ENCODE assay signal across 8 mouse cellular contexts in the genomic region with DNA sequence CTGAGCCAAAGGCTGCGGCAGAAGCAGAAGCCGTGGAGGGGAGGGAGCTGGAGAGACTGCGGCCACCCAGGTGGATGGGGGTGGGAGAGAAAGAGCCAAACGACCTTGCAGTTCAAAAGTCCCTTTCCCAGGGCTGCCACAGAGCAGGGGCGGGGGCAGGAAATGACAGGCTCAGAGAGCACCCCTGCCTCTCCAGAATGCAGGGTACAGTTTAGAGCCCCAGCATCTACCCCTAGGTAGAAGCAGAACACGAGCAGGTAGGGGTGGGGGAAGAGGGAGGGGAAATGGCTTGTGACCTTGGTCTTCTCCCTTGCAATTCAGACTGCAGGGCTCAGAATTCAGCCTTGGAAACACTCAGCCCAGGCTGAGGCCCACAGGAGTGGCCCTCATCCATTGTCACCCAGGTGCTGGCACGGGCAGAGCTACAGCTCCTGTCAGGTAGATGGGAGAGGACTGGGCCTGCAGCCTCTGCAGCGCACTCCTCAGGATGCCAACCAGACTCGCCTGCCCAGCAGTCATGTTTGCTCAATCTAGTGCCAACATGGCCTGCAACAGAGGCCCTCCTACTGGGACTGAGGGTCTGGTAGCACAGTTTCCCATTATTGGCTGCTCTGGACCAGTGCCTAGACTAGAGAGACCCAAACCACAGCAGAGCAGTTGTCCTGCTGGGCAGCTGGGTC. TPM values are rescaled to one million over a fixed set of nuclear protein-coding genes. Genes with fewer than 3 reads are reported as not detected.
A peak's percentile ranks its signal among the peaks of the same experiment; 100 is the strongest.
DNase-seq lines count a peak whose midpoint lies in the region; ATAC-seq lines count a peak whose summit lies in the region.

No protein-coding gene starts in this region.

- peaks cover 11% of the 10 kb centered on the region; the same call in 1 of the 2 replicates for H3K36me3 ChIP-seq in heart, embryonic 14.5 days (ENCODE audit: control insufficient read depth, insufficient read depth, low read length)
- no peaks in the 10 kb centered on the region for H3K36me3 ChIP-seq in stomach, embryonic 16.5 days (ENCODE audit: control insufficient read depth, insufficient read depth, low read length)

- no peaks in the 10 kb centered on the region for H3K27me3 ChIP-seq in heart, embryonic 14.5 days (ENCODE audit: control insufficient read depth, insufficient read depth, low read length)
- no peaks in the 10 kb centered on the region for H3K27me3 ChIP-seq in stomach, embryonic 16.5 days (ENCODE audit: control insufficient read depth, insufficient read depth, low read length)

- DNase-seq in cerebellum, adult 11 months, result peak; percentile 51
- DNase-seq in ES-CJ7 (ENCODE audit: low read depth, low spot score), result peak; percentile 72
- peak; percentile 79 for DNase-seq in kidney, postnatal 14 days
- no peak for DNase-seq in ovary, postnatal 36 days (ENCODE audit: low spot score)
- no peak for DNase-seq in urinary bladder, postnatal 36 days (ENCODE audit: low spot score in 2 of 2)

- H3K27ac ChIP-seq in heart, embryonic 14.5 days (replicated peaks in 1 of 2; ENCODE audit: control insufficient read depth in 1 of 2, insufficient read depth in 1 of 2, low read depth in 2 of 2, low read length in 2 of 2), result no peak overlapping the region
- H3K27ac ChIP-seq in stomach, embryonic 16.5 days (ENCODE audit: low read length), result peak overlapping the region; percentile 46; the same call in 1 of the 2 replicates

- no peak for ATAC-seq in cerebellum, adult (ENCODE audit: insufficient number of reproducible peaks, low FRiP score, low TSS enrichment)
- no peak for ATAC-seq in heart, embryonic 14.5 days (ENCODE audit: insufficient number of reproducible peaks, insufficient read depth, low FRiP score, low read depth)
- no peak for ATAC-seq in stomach, embryonic 16.5 days (ENCODE audit: insufficient read depth, low FRiP score)

- H3K4me3 ChIP-seq in heart, embryonic 14.5 days (ENCODE audit: control insufficient read depth in 1 of 2, insufficient read depth in 1 of 2, low read depth in 1 of 2, low read length in 2 of 2), result no peak overlapping the region
- H3K4me3 ChIP-seq in stomach, embryonic 16.5 days (replicated peaks; ENCODE audit: low read length), result no peak overlapping the region

- no peak overlapping the region for H3K4me2 ChIP-seq in heart, embryonic 14.5 days (ENCODE audit: low read length)
- 0 out of 2 replicates have a peak overlapping the region, but pooled peaks have one; percentile 2 for H3K4me2 ChIP-seq in stomach, embryonic 16.5 days (ENCODE audit: low read depth, low read length)

- no peaks in the 10 kb centered on the region for H3K9me3 ChIP-seq in heart, embryonic 14.5 days (ENCODE audit: control insufficient read depth, low read length)
- no peaks in the 10 kb centered on the region for H3K9me3 ChIP-seq in stomach, embryonic 16.5 days (replicated peaks; ENCODE audit: control insufficient read depth, low read length)

- peak overlapping the region; percentile 4; the same call in 1 of the 2 replicates for H3K9ac ChIP-seq in heart, embryonic 14.5 days (ENCODE audit: low read length)
- peak overlapping the region; percentile 54; the same call in 1 of the 2 replicates for H3K9ac ChIP-seq in stomach, embryonic 16.5 days (ENCODE audit: low read length)

- peaks cover 22 to 28% of the 10 kb centered on the region in 2 experiments for H3K4me1 ChIP-seq in heart, embryonic 14.5 days (ENCODE audit: control insufficient read depth in 2 of 2, insufficient read depth in 2 of 2, low read length in 2 of 2)
- H3K4me1 ChIP-seq in stomach, embryonic 16.5 days (ENCODE audit: control insufficient read depth, insufficient read depth, low read length), result peaks cover 30% of the 10 kb centered on the region

- 38% methylated on average over 9 of the region's 9 CpGs for WGBS in heart, embryonic 14.5 days
- 39% methylated on average over 9 of the region's 9 CpGs for WGBS in stomach, embryonic 16.5 days

RNA-seq across cellular contexts. Expression of a gene that starts 17.7 kb away (rescaled TPM):
- 8.6 and 8.9 TPM in 2 replicates for polyA plus RNA-seq in heart, embryonic 14.5 days (2014; fragmentation: Nextera tagmentation; extraction: Ambion mirVana)
- polyA plus RNA-seq in stomach, embryonic 16.5 days (2015; fragmentation: Nextera tagmentation; extraction: Ambion mirVana), result 14.9 and 15.2 TPM in 2 replicates

RNA-seq across cellular contexts. Expression of a gene that starts 36.3 kb away (rescaled TPM):
- 6.0 and 6.3 TPM in 2 replicates for polyA plus RNA-seq in heart, embryonic 14.5 days (2014; fragmentation: Nextera tagmentation; extraction: Ambion mirVana)
- 14.6 and 17.0 TPM in 2 replicates for polyA plus RNA-seq in stomach, embryonic 16.5 days (2015; fragmentation: Nextera tagmentation; extraction: Ambion mirVana)

Comparison
In these comparisons a context has a peak if more than half of its experiments do, and no peak if none do; other contexts are left out.
1. DNase-seq: peak in cerebellum, adult 11 months (single experiment), ES-CJ7 (single experiment) and kidney, postnatal 14 days (single experiment); none in ovary, postnatal 36 days (single experiment) and urinary bladder, postnatal 36 days (0 of 2).